Mouse (Mus musculus) embryonic facial prominence, embryonic 15.5 days (tissue): ENCODE results near the gene Npc1l1. TPM values are rescaled to one million over a fixed set of nuclear protein-coding genes. Genes with fewer than 3 reads are reported as not detected.

Experiments
- ATAC-seq: fragments of 200-750 bp; cut with Nextera tagmentation; 2 replicates; pipeline ENCODE4 v1.8.0; 2017; ENCODE audit warnings: low read depth, moderate TSS enrichment; ENCODE audit not compliant: insufficient number of reproducible peaks, low FRiP score, low TSS enrichment
- H3K27ac ChIP-seq: fragments of 300-500 bp; sonication (generic); replicated peaks from 2 replicates; pipeline ENCODE4 v1.5.1; 2015; ENCODE audit warnings: mild to moderate bottlenecking, inconsistent platforms
- H3K27me3 ChIP-seq: fragments of 300-500 bp; sonication (generic); 2 replicates; pipeline ENCODE4 v1.6.1; 2015; ENCODE audit warnings: inconsistent platforms
- H3K36me3 ChIP-seq: fragments of 300-500 bp; sonication (generic); 2 replicates; pipeline ENCODE4 v1.6.1; 2015; ENCODE audit warnings: mild to moderate bottlenecking, inconsistent platforms
- H3K4me1 ChIP-seq: fragments of 300-500 bp; sonication (generic); 2 replicates; pipeline ENCODE4 v1.6.1; 2015; ENCODE audit warnings: inconsistent platforms
- H3K4me2 ChIP-seq: fragments of 300-500 bp; sonication (generic); replicated peaks from 2 replicates; pipeline ENCODE4 v1.6.1; 2015; ENCODE audit warnings: mild to moderate bottlenecking, inconsistent platforms
- H3K4me3 ChIP-seq: fragments of 300-500 bp; sonication (generic); replicated peaks from 2 replicates; pipeline ENCODE4 v1.5.1; 2015; ENCODE audit warnings: mild to moderate bottlenecking, inconsistent platforms
- H3K9ac ChIP-seq: fragments of 300-500 bp; sonication (generic); 2 replicates; pipeline ENCODE4 v1.6.1; 2015; ENCODE audit warnings: inconsistent platforms
- H3K9me3 ChIP-seq: fragments of 300-500 bp; sonication (generic); replicated peaks from 2 replicates; pipeline ENCODE4 v1.6.1; 2016; ENCODE audit warnings: inconsistent platforms
- WGBS: fragments of 180-500 bp; shearing (Covaris S2); methylation state at CpG from one replicate; pipeline ENCODE4 v1.1.7; 2015; 5-methylcytosine and 5-hydroxymethylcytosine counted together
- polyA plus RNA-seq: library from polyadenylated mRNA; unstranded; fragments of >200 nt; fragmentation: Nextera tagmentation; extraction: Ambion mirVana; gene quantifications from 2 replicates; pipeline ENCODE4 v1.2.1, GENCODE M21; 2015

Gene Npc1l1
- polyA plus RNA-seq, 1 experiment from 2014 or later, result 0.04 TPM

DNA sequence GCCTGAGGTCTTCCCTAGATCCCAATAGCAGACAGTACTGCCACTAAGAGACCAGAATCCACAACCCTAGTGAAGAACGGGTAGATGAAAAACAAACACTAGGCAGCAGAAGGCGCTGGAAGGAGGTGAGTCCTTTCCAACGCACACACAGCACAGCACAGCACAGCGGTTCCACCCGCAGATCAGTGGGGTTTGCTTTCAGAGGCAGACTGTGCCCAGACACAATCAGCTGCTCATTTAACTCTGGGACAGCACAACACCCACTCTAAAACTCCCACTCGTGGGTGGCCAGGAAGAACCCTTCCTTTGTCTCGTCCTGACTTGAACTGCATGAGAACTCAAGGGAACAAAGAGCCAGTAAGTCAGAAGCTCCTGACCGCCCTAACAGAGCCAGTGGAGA, 50.7 kb downstream of the Npc1l1 start:
- WGBS, result 16% methylated on average over 8 of the region's 8 CpGs
- Histone ChIP-seq H3K4me3 (no peak overlapping the region), H3K4me1 (peaks cover 17% of the 10 kb centered on the region), H3K27ac (0 out of 2 replicates have a peak overlapping the region, but pooled peaks have one; percentile 1), H3K36me3 (no peaks in the 10 kb centered on the region), H3K9ac (no peak overlapping the region), H3K27me3 (no peaks in the 10 kb centered on the region), H3K9me3 (no peaks in the 10 kb centered on the region), H3K4me2 (no peak overlapping the region)
- no peak for ATAC-seq

GRCm38 (mm10) chr11:6178673-6179166, 51.2 kb downstream of the Npc1l1 start:
- H3K9ac ChIP-seq, result no peak overlapping the region
- no peaks in the 10 kb centered on the region for H3K36me3 ChIP-seq
- H3K4me1 ChIP-seq, result peaks cover 17% of the 10 kb centered on the region
- H3K9me3 ChIP-seq, result no peaks in the 10 kb centered on the region
- WGBS, result 19% methylated on average over 2 of the region's 2 CpGs
- H3K27ac ChIP-seq, result 0 out of 2 replicates have a peak overlapping the region, but pooled peaks have one; percentile 1
- H3K4me2 ChIP-seq, result no peak overlapping the region
- no peak for ATAC-seq
- H3K4me3 ChIP-seq, result no peak overlapping the region
- no peaks in the 10 kb centered on the region for H3K27me3 ChIP-seq

- Histone ChIP-seq H3K4me3 (no peak overlapping the region), H3K27ac (0 out of 2 replicates have a peak overlapping the region, but pooled peaks have one; percentile 1), H3K36me3 (no peaks in the 10 kb centered on the region), H3K9me3 (no peaks in the 10 kb centered on the region), H3K27me3 (no peaks in the 10 kb centered on the region), H3K4me1 (peaks cover 17% of the 10 kb centered on the region), H3K9ac (no peak overlapping the region), H3K4me2 (no peak overlapping the region)
- 66% methylated on average over 8 of the region's 8 CpGs for WGBS
- no peak for ATAC-seq
Observed at GRCm38 (mm10) chr11:6177781-6178420, 52.0 kb downstream of the Npc1l1 start.

DNA sequence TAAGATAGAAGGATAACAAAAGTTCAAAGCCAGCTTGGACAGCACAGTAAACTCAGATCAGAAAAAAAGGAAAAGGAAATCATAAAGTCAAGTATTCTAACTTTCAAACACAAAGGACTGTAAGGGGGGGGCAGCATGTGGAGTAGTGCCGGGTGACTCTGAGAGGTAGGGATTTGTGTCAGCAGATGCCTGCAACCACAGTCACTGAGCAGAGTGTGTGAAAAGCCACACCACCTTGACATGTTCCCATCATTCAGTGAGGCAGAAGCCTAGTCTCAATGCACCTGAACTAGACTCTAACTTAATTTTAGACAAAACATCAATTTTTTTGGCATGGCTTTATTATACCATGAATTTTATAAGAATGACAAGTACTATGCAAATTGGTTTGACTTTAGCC, 54.4 kb downstream of the Npc1l1 start:
- Histone ChIP-seq H3K4me3 (no peak overlapping the region), H3K36me3 (no peaks in the 10 kb centered on the region), H3K4me1 (peaks cover 17% of the 10 kb centered on the region), H3K27me3 (no peaks in the 10 kb centered on the region), H3K9ac (no peak overlapping the region), H3K27ac (no peak overlapping the region), H3K4me2 (no peak overlapping the region), H3K9me3 (no peaks in the 10 kb centered on the region)
- no peak for ATAC-seq
- 58% methylated on average over 1 of the region's 1 CpGs for WGBS

DNA sequence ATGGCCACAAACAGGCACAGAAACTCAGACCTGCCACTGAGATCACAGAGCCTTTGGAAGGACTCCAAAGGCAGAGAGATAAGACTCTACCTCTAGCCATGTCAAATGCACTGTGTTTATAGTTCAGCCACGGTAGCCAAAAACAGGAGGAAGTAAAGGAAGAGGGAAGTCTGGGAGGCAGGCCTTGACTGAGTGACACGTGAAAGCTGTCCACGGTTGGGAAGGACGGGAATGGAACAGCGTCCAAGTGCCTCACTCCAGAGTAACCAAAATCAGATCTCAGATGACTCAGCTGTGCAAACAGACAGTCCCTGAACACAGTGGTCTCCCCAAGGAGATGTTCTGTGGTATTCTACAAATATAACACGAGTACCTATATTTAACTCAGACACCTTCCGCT, 55.2 kb downstream of the Npc1l1 start:
- Histone ChIP-seq H3K4me2 (no peak overlapping the region), H3K27ac (0 out of 2 replicates have a peak overlapping the region, but pooled peaks have one; percentile 44), H3K9ac (no peak overlapping the region), H3K27me3 (no peaks in the 10 kb centered on the region), H3K4me3 (no peak overlapping the region), H3K36me3 (no peaks in the 10 kb centered on the region), H3K9me3 (no peaks in the 10 kb centered on the region), H3K4me1 (peaks cover 17% of the 10 kb centered on the region)
- WGBS, result 60% methylated on average over 7 of the region's 7 CpGs
- no peak for ATAC-seq

DNA sequence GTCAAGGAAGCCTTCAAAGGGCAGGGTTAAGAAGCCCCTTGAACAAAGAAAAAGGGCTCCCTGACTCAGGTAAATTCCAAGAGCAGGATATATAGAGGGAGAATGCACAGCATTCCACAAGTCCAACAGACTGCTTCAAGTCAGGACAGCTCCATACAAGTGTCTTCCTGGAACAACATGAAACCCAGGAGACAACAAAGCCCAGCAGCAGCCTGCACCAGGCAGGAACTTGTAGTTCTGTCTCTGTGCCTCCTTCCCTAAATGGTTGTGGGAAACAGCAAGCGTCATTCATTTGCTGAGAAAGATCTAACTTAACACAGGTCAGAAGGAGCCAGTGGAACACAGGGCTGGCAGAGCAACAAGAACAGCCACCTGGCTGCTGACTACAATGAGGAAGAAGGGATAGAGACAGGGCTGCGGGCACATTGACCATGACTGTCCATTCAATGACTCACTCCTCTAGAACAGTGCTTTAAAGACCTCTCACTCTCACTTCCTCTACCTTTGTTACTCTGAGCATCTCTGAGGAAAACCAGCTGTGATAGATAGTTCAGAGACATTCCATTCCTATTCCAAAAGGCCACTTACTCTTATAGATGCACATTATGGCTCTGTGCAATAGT, 60.8 kb downstream of the Npc1l1 start:
- ATAC-seq, result no peak
- H3K9ac ChIP-seq, result no peak overlapping the region
- WGBS, result 75% methylated on average over 2 of the region's 2 CpGs
- no peaks in the 10 kb centered on the region for H3K9me3 ChIP-seq
- H3K4me1 ChIP-seq, result no peaks in the 10 kb centered on the region
- no peaks in the 10 kb centered on the region for H3K36me3 ChIP-seq
- no peak overlapping the region for H3K4me3 ChIP-seq
- no peak overlapping the region for H3K27ac ChIP-seq
- H3K27me3 ChIP-seq, result no peaks in the 10 kb centered on the region
- no peak overlapping the region for H3K4me2 ChIP-seq

DNA sequence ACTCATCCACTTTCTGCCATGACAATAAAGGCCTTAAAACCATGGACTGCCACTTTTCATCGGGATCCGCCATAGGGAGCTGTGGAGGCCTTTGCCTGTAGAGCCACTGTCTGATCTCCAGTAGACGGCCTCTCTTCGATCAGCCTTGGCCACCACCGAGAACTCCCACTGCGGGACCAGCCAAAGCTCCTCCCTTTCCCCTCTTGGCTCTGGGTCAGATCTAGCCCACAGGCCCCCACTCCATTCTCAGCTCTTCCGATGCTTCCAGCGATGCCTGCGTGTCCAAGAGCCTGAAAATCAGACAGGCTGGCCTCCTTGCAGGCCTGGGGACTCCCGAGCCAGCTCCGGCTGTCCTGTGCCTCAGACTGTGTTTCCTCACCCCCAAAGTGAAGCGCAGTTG, 63.6 kb downstream of the Npc1l1 start:
- H3K27ac ChIP-seq, result no peak overlapping the region
- 91% methylated on average over 12 of the region's 12 CpGs for WGBS

GRCm38 (mm10) chr11:6165391-6166081, 64.4 kb downstream of the Npc1l1 start:
- H3K9ac ChIP-seq, result no peak overlapping the region
- H3K4me1 ChIP-seq, result no peaks in the 10 kb centered on the region
- no peaks in the 10 kb centered on the region for H3K27me3 ChIP-seq
- no peaks in the 10 kb centered on the region for H3K36me3 ChIP-seq
- H3K4me2 ChIP-seq, result no peak overlapping the region
- ATAC-seq, result no peak
- 91% methylated on average over 7 of the region's 7 CpGs for WGBS
- H3K27ac ChIP-seq, result no peak overlapping the region
- no peak overlapping the region for H3K4me3 ChIP-seq
- H3K9me3 ChIP-seq, result no peaks in the 10 kb centered on the region

More for the DNA sequence above, 63.6 kb downstream of the Npc1l1 start:
- H3K4me2 ChIP-seq, result no peak overlapping the region
- no peak overlapping the region for H3K4me3 ChIP-seq
- H3K9me3 ChIP-seq, result no peaks in the 10 kb centered on the region
- ATAC-seq, result no peak
- H3K9ac ChIP-seq, result no peak overlapping the region
- H3K27me3 ChIP-seq, result no peaks in the 10 kb centered on the region
- H3K36me3 ChIP-seq, result no peaks in the 10 kb centered on the region
- no peaks in the 10 kb centered on the region for H3K4me1 ChIP-seq

DNA sequence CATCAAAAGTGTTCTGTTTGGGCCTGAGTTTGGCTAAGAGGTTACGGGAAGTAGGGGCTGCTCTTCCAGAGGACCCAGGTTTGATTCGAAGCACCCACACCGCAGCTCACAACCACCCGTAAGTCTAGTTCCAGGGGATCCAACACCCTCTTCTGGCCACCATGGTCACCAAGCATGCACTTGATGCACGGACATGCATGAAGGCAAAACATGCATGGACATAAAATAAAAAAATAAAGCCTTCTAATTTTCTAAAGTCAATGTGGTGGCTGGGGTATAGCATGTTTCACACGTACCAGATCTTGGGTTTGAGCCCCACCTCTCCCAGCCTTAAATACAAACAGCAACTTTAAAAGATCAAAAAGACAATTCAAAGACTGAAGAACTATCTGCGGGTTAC, 65.2 kb downstream of the Npc1l1 start:
- Histone ChIP-seq H3K36me3 (no peaks in the 10 kb centered on the region), H3K4me3 (no peak overlapping the region), H3K9me3 (no peaks in the 10 kb centered on the region), H3K9ac (no peak overlapping the region), H3K4me2 (no peak overlapping the region), H3K4me1 (no peaks in the 10 kb centered on the region), H3K27me3 (no peaks in the 10 kb centered on the region), H3K27ac (no peak overlapping the region)
- ATAC-seq, result no peak
- 93% methylated on average over 7 of the region's 7 CpGs for WGBS

GRCm38 (mm10) chr11:6163706-6164105, 66.2 kb downstream of the Npc1l1 start:
- no peaks in the 10 kb centered on the region for H3K9me3 ChIP-seq

DNA sequence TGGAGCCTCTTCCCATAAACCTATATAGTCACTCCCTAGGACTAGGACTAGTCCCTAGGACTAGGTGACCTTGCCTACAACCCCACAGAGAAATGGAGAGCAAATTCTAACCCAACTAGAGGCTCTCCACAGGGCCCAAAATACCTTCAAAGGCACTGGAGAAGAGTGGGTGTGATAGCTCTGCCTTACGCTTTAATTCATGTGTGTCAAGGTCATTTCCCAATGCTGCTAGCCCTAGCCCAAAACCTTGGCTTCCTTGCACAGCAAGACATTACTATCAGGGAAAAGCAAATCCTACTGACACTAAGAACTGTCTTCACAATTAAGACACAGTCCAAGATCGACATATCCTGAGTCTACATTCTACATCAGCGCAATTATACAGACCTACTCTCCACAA, 66.9 kb downstream of the Npc1l1 start:
- Histone ChIP-seq H3K4me3 (no peak overlapping the region), H3K36me3 (no peaks in the 10 kb centered on the region), H3K27me3 (no peaks in the 10 kb centered on the region), H3K9me3 (no peaks in the 10 kb centered on the region), H3K27ac (no peak overlapping the region), H3K4me2 (no peak overlapping the region), H3K9ac (no peak overlapping the region), H3K4me1 (no peaks in the 10 kb centered on the region)
- 96% methylated on average over 3 of the region's 3 CpGs for WGBS
- no peak for ATAC-seq

More at GRCm38 (mm10) chr11:6163706-6164105, 66.2 kb downstream of the Npc1l1 start:
- Histone ChIP-seq H3K36me3 (no peaks in the 10 kb centered on the region), H3K27ac (no peak overlapping the region), H3K4me2 (no peak overlapping the region), H3K4me1 (no peaks in the 10 kb centered on the region), H3K27me3 (no peaks in the 10 kb centered on the region), H3K4me3 (no peak overlapping the region), H3K9ac (no peak overlapping the region)
- 88% methylated on average over 12 of the region's 12 CpGs for WGBS
- no peak for ATAC-seq
